Mouse (Mus musculus): ENCODE measurements around the gene Kif1bp.

GRCm38 (mm10) chr10:62546441-62546840 is 31.8 kb downstream of the Kif1bp start:
- no peak for TF ChIP-seq CTCF (IDR thresholded peaks at IDR 0.05; ENCODE audit: extremely low read depth, insufficient read depth, insufficient read length, insufficient replicate concordance)
- no peak for TF ChIP-seq POLR2A (IDR thresholded peaks at IDR 0.05; ENCODE audit: low read depth, low read length)

Measured in spleen, adult 2 months (tissue).